Mouse (Mus musculus): ENCODE measurements around the gene Gm21304.
"Not testable (repeated sequence)": the region's sequence is repeated elsewhere in the genome, so short reads cannot be mapped to it uniquely, and the experiment has no call there.

The Gm21304 gene

DNA sequence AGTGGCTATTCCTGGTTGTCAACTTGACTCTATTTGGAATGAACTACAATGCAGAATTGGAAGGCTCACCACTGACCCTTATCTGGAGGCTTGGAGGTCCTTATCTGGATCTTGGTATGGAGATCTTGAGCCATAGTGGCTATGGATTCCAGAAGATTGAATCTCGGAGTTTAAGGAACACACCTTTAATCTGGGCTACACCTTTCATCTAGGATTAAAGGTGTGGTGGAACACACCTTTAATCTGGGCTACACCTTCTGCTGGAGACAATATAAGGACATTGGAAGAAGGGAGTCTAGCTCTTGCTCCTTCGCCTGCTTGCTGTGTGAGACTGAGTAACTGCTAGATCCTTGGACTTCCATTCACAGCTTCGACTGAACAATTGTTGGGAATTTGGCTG, at the start of gene Gm21304:
TSS of gene Gm21304 (plus strand) at position 301 of the 400 bp plus-strand sequence.
- not testable (repeated sequence) for DNase-seq (ENCODE audit: low spot score)

DNA sequence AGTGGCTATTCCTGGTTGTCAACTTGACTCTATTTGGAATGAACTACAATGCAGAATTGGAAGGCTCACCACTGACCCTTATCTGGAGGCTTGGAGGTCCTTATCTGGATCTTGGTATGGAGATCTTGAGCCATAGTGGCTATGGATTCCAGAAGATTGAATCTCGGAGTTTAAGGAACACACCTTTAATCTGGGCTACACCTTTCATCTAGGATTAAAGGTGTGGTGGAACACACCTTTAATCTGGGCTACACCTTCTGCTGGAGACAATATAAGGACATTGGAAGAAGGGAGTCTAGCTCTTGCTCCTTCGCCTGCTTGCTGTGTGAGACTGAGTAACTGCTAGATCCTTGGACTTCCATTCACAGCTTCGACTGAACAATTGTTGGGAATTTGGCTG, 25.6 kb upstream of the Gm21304 start, which contains the start of gene Gm21293:
TSS of gene Gm21293 (plus strand) at position 301 of the 400 bp plus-strand sequence.
- not testable (repeated sequence) for DNase-seq (ENCODE audit: low spot score)

DNA sequence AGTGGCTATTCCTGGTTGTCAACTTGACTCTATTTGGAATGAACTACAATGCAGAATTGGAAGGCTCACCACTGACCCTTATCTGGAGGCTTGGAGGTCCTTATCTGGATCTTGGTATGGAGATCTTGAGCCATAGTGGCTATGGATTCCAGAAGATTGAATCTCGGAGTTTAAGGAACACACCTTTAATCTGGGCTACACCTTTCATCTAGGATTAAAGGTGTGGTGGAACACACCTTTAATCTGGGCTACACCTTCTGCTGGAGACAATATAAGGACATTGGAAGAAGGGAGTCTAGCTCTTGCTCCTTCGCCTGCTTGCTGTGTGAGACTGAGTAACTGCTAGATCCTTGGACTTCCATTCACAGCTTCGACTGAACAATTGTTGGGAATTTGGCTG, 17.1 kb upstream of the Gm21304 start, which contains the start of gene Gm6763:
TSS of gene Gm6763 (plus strand) at position 301 of the 400 bp plus-strand sequence.
- DNase-seq (ENCODE audit: low spot score) = not testable (repeated sequence)

DNA sequence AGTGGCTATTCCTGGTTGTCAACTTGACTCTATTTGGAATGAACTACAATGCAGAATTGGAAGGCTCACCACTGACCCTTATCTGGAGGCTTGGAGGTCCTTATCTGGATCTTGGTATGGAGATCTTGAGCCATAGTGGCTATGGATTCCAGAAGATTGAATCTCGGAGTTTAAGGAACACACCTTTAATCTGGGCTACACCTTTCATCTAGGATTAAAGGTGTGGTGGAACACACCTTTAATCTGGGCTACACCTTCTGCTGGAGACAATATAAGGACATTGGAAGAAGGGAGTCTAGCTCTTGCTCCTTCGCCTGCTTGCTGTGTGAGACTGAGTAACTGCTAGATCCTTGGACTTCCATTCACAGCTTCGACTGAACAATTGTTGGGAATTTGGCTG, 8.6 kb upstream of the Gm21304 start, which contains the start of gene Gm8764:
TSS of gene Gm8764 (plus strand) at position 301 of the 400 bp plus-strand sequence.
- DNase-seq (ENCODE audit: low spot score) = not testable (repeated sequence)

DNA sequence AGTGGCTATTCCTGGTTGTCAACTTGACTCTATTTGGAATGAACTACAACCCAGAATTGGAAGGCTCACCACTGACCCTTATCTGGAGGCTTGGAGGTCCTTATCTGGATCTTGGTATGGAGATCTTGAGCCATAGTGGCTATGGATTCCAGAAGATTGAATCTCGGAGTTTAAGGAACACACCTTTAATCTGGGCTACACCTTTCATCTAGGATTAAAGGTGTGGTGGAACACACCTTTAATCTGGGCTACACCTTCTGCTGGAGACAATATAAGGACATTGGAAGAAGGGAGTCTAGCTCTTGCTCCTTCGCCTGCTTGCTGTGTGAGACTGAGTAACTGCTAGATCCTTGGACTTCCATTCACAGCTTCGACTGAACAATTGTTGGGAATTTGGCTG, 8.4 kb downstream of the Gm21304 start, which contains the start of gene Gm21312:
TSS of gene Gm21312 (plus strand) at position 301 of the 400 bp plus-strand sequence.
- DNase-seq (ENCODE audit: low spot score) = not testable (repeated sequence)

DNA sequence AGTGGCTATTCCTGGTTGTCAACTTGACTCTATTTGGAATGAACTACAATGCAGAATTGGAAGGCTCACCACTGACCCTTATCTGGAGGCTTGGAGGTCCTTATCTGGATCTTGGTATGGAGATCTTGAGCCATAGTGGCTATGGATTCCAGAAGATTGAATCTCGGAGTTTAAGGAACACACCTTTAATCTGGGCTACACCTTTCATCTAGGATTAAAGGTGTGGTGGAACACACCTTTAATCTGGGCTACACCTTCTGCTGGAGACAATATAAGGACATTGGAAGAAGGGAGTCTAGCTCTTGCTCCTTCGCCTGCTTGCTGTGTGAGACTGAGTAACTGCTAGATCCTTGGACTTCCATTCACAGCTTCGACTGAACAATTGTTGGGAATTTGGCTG, 16.9 kb downstream of the Gm21304 start, which contains the start of gene Gm20765:
TSS of gene Gm20765 (plus strand) at position 301 of the 400 bp plus-strand sequence.
- DNase-seq (ENCODE audit: low spot score) = not testable (repeated sequence)

DNA sequence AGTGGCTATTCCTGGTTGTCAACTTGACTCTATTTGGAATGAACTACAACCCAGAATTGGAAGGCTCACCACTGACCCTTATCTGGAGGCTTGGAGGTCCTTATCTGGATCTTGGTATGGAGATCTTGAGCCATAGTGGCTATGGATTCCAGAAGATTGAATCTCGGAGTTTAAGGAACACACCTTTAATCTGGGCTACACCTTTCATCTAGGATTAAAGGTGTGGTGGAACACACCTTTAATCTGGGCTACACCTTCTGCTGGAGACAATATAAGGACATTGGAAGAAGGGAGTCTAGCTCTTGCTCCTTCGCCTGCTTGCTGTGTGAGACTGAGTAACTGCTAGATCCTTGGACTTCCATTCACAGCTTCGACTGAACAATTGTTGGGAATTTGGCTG, 25.4 kb downstream of the Gm21304 start, which contains the start of gene Gm4340:
TSS of gene Gm4340 (plus strand) at position 301 of the 400 bp plus-strand sequence.
- DNase-seq (ENCODE audit: low spot score) = not testable (repeated sequence)

DNA sequence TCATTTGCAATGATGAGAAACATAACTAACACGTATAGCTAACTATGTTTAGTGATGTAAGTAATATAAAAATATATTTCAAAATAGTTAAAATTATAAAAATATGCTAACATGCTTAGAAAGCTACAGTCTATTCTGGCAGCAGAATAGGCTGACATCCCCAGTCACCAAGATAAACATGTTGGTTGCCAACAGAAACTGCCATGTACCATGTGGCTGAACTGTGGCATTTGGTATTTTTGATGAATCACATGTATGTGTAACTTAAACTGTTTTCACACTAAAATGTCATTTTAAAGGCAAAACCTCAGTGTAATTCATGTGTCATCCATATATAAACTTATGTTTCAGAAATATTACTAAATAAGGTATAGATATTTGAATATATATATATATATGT, 41.3 kb downstream of the Gm21304 start:
- no peak for DNase-seq (ENCODE audit: low spot score)

DNA sequence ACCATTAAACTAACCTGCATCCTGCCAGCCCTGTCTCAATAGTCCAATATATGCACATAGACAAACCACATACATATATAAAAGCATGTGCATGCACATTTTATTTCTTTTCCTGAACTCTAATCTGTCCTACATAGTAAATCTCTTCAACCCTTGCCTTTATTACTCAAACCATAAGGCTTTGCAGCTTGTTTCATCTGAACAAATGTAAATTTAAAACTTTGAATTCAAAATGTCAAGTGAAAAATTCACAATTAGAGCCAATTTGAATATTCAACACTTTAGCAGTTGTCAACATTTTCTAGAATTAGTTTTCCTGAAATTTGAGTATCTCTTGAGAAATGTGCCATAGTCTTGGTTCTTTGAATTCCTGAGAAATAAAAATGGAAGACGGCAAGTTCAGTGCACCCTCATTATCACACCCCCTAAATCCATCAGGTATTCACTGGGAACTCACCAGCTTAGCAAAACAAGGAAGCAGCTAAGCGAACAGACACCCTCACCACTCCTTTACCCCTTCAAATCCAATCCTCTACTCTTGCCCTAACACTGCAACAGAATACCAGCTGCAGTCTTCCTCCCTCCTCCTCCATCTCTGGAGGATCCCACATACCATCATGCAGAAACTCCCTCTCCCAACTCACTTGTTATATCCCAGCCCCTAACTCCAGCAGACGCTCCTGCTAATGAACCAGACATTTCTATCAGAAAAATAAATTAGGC, 42.1 kb downstream of the Gm21304 start:
- DNase-seq (ENCODE audit: low spot score) = no peak

DNA sequence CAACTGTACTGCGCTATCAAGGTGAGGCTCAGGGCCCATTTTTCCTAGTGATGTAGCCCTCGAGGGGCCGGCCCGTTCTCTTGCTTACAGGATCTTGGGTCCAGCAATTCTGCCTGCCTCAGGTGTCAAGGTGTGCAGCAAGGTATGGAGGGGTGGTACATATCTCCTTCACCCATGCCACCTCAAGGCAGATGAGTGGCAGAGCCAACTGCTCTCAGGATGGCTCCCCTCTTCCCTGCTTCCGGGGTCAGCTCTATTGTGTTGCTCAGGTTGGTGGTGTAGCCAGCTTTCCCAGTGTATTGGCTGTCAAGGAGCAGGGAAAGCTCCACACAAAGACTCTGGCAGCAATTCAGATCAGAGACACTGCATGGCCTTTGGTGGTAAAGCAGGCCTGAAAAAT, 46.2 kb downstream of the Gm21304 start:
- no peak for DNase-seq (ENCODE audit: low spot score)

Measured in retina, embryonic 14.5 days (tissue).